ENCODE assay signal across 12 mouse cellular contexts in genomic region chr15:31606821-31607220, GRCm38 (mm10). TPM values are rescaled to one million over a fixed set of nuclear protein-coding genes. Genes with fewer than 3 reads are reported as not detected.
A peak's percentile ranks its signal among the peaks of the same experiment; 100 is the strongest.
DNase-seq lines count a peak whose midpoint lies in the region; ATAC-seq and TF ChIP-seq lines count a peak whose summit lies in the region.
"Had no signal": no experiment of that assay in that cellular context is flagged by ENCODE, and none has a peak within 500 bp of the region (broad histone marks: within the 10 kb centered on the region; RNA-seq: fewer than 3 reads in every experiment).

No protein-coding gene starts in this region.

- peaks cover 22% of the 10 kb centered on the region; the same call in 1 of the 2 replicates for H3K36me3 ChIP-seq in heart, embryonic 14.5 days (ENCODE audit: control insufficient read depth, insufficient read depth, low read length)
- H3K36me3 ChIP-seq in heart, embryonic 11.5 days (ENCODE audit: control insufficient read depth, insufficient read depth, low read length) = no peaks in the 10 kb centered on the region
- 0 out of 2 replicates have a peak, but pooled peaks cover 2% of the 10 kb centered on the region for H3K36me3 ChIP-seq in liver, postnatal 0 days (replicated peaks; ENCODE audit: insufficient read depth, low read length)

- peak; percentile 47 for DNase-seq in adrenal gland, postnatal 14 days
- DNase-seq in adrenal gland, postnatal 25 days = no peak
- peak; percentile 46 to 58 for DNase-seq in kidney, adult 8-10 months
- peak; percentile 59 for DNase-seq in liver, postnatal 0 days
- DNase-seq in thymus, postnatal 4 days = no peak
- DNase-seq: retina, postnatal 1 day; thymus, adult 18-20 months had no signal

- no peaks in the 10 kb centered on the region for H3K9me3 ChIP-seq in heart, embryonic 14.5 days (ENCODE audit: control insufficient read depth, low read length)
- H3K9me3 ChIP-seq in heart, embryonic 11.5 days (replicated peaks; ENCODE audit: control insufficient read depth, low read length) = no peaks in the 10 kb centered on the region
- H3K9me3 ChIP-seq in liver, postnatal 0 days (ENCODE audit: low read length) = no peaks in the 10 kb centered on the region
- H3K9me3 ChIP-seq: heart, embryonic 13.5 days had no signal

- no peak overlapping the region for H3K4me3 ChIP-seq in heart, embryonic 14.5 days (ENCODE audit: control insufficient read depth in 1 of 2, insufficient read depth in 1 of 2, low read depth in 1 of 2, low read length in 2 of 2)
- no peak overlapping the region for H3K4me3 ChIP-seq in heart, embryonic 11.5 days (ENCODE audit: low read depth, low read length)
- no peak overlapping the region for H3K4me3 ChIP-seq in liver, postnatal 0 days (ENCODE audit: low read depth, low read length)
- H3K4me3 ChIP-seq: erythroblast, embryonic 14.5 days; heart, embryonic 13.5 days had no signal

- no peak overlapping the region for H3K27ac ChIP-seq in heart, embryonic 14.5 days (replicated peaks in 1 of 2; ENCODE audit: control insufficient read depth in 1 of 2, insufficient read depth in 1 of 2, low read depth in 2 of 2, low read length in 2 of 2)
- H3K27ac ChIP-seq in heart, embryonic 11.5 days (ENCODE audit: low read depth, low read length) = no peak overlapping the region
- peak overlapping the region; percentile 64 for H3K27ac ChIP-seq in liver, postnatal 0 days (ENCODE audit: low read depth)
- H3K27ac ChIP-seq: heart, embryonic 13.5 days had no signal

- 0 out of 2 replicates have a peak overlapping the region, but pooled peaks have one; percentile 10 for H3K9ac ChIP-seq in heart, embryonic 14.5 days (ENCODE audit: low read length)
- H3K9ac ChIP-seq in heart, embryonic 11.5 days (ENCODE audit: low read depth, low read length) = no peak overlapping the region
- H3K9ac ChIP-seq in liver, postnatal 0 days (replicated peaks) = no peak overlapping the region
- H3K9ac ChIP-seq: heart, embryonic 13.5 days had no signal

- no peak overlapping the region for H3K4me2 ChIP-seq in heart, embryonic 14.5 days (ENCODE audit: low read length)
- no peak overlapping the region for H3K4me2 ChIP-seq in heart, embryonic 11.5 days
- H3K4me2 ChIP-seq in liver, postnatal 0 days (ENCODE audit: low read depth, low read length) = peak overlapping the region; percentile 38
- H3K4me2 ChIP-seq: heart, embryonic 13.5 days had no signal

- H3K27me3 ChIP-seq in heart, embryonic 14.5 days (ENCODE audit: control insufficient read depth, insufficient read depth, low read length) = no peaks in the 10 kb centered on the region
- no peaks in the 10 kb centered on the region for H3K27me3 ChIP-seq in heart, embryonic 11.5 days (ENCODE audit: control insufficient read depth, insufficient read depth, low read length)
- no peaks in the 10 kb centered on the region for H3K27me3 ChIP-seq in liver, postnatal 0 days (ENCODE audit: insufficient read depth, low read length)
- H3K27me3 ChIP-seq: heart, embryonic 13.5 days had no signal

- 56% methylated on average over 6 of the region's 6 CpGs for WGBS in heart, embryonic 14.5 days
- 63% methylated on average over 6 of the region's 6 CpGs for WGBS in heart, embryonic 11.5 days (ENCODE audit: insufficient replicate concordance)
- 59% methylated on average over 6 of the region's 6 CpGs for WGBS in liver, postnatal 0 days (ENCODE audit: insufficient replicate concordance)

- TF ChIP-seq CTCF in liver, postnatal 0 days (IDR thresholded peaks at IDR 0.05; ENCODE audit: low read depth) = no peak

- peaks cover 5 to 15% of the 10 kb centered on the region in 2 experiments; a peak in 3 of 4 replicates for H3K4me1 ChIP-seq in heart, embryonic 14.5 days (ENCODE audit: control insufficient read depth in 2 of 2, insufficient read depth in 2 of 2, low read length in 2 of 2)
- peaks cover 11% of the 10 kb centered on the region; the same call in 1 of the 2 replicates for H3K4me1 ChIP-seq in heart, embryonic 11.5 days (ENCODE audit: control insufficient read depth, insufficient read depth, low read length)
- H3K4me1 ChIP-seq in liver, postnatal 0 days (ENCODE audit: insufficient read depth) = peaks cover 9% of the 10 kb centered on the region

- ATAC-seq in heart, embryonic 14.5 days (ENCODE audit: insufficient number of reproducible peaks, insufficient read depth, low FRiP score, low read depth) = no peak
- no peak for ATAC-seq in heart, embryonic 11.5 days (replicated peaks; ENCODE audit: insufficient number of reproducible peaks, low FRiP score, low TSS enrichment)
- peak; percentile 40 for ATAC-seq in liver, postnatal 0 days
- ATAC-seq in monocyte, adult 5-6 weeks (replicated peaks; ENCODE audit: insufficient number of reproducible peaks, low FRiP score, low TSS enrichment, poor library complexity, severe bottlenecking) = no peak

- no peak for TF ChIP-seq EP300 in liver, postnatal 0 days (IDR thresholded peaks at IDR 0.05; ENCODE audit: low read depth)

RNA-seq across cellular contexts. Expression of gene Fam173b, which starts 5.2 kb away (rescaled TPM):
- 17.1 and 21.7 TPM in 2 replicates for total RNA-seq in adrenal gland, postnatal 14 days (2021)
- total RNA-seq in adrenal gland, postnatal 25 days (2021) = 24.7 and 29.0 TPM in 2 replicates
- polyA plus RNA-seq in heart, embryonic 14.5 days (2014; fragmentation: Nextera tagmentation; extraction: Ambion mirVana) = 13.7 and 16.6 TPM in 2 replicates
- 13.3 and 16.1 TPM in 2 replicates for polyA plus RNA-seq in heart, embryonic 11.5 days (2014; fragmentation: Nextera tagmentation; extraction: Ambion mirVana)
- polyA plus RNA-seq in liver, postnatal 0 days (2015; fragmentation: Nextera tagmentation; extraction: Ambion mirVana) = 9.3 and 12.1 TPM in 2 replicates
- 6.8 to 10.1 TPM (median 7.3 TPM) in 3 replicates for total RNA-seq in monocyte, adult 5-6 weeks (2017)

RNA-seq across cellular contexts. Expression of gene Cct5, which starts 5.2 kb away (rescaled TPM):
- 290 and 308 TPM in 2 replicates for total RNA-seq in adrenal gland, postnatal 14 days (2021)
- 301 and 333 TPM in 2 replicates for total RNA-seq in adrenal gland, postnatal 25 days (2021)
- 358 and 365 TPM in 2 replicates for polyA plus RNA-seq in heart, embryonic 14.5 days (2014; fragmentation: Nextera tagmentation; extraction: Ambion mirVana)
- polyA plus RNA-seq in heart, embryonic 11.5 days (2014; fragmentation: Nextera tagmentation; extraction: Ambion mirVana) = 455 and 458 TPM in 2 replicates
- polyA plus RNA-seq in liver, postnatal 0 days (2015; fragmentation: Nextera tagmentation; extraction: Ambion mirVana) = 164 and 168 TPM in 2 replicates
- total RNA-seq in monocyte, adult 5-6 weeks (2017) = 214 to 246 TPM (median 236 TPM) in 3 replicates

RNA-seq across cellular contexts. Expression of gene Cmbl, which starts 41.6 kb away (rescaled TPM):
- 73.9 and 91.6 TPM in 2 replicates for total RNA-seq in adrenal gland, postnatal 14 days (2021)
- 180 and 181 TPM in 2 replicates for total RNA-seq in adrenal gland, postnatal 25 days (2021)
- polyA plus RNA-seq in heart, embryonic 14.5 days (2014; fragmentation: Nextera tagmentation; extraction: Ambion mirVana) = 9.7 and 12.4 TPM in 2 replicates
- 6.6 and 8.5 TPM in 2 replicates for polyA plus RNA-seq in heart, embryonic 11.5 days (2014; fragmentation: Nextera tagmentation; extraction: Ambion mirVana)
- 112 and 113 TPM in 2 replicates for polyA plus RNA-seq in liver, postnatal 0 days (2015; fragmentation: Nextera tagmentation; extraction: Ambion mirVana)
- total RNA-seq in monocyte, adult 5-6 weeks (2017) = not detected in 3 replicates
- polyA plus RNA-seq: erythroblast, embryonic 14.5 days had no signal

Comparison
In these comparisons a context has a peak if more than half of its experiments do, and no peak if none do; other contexts are left out.
1. DNase-seq: peak in adrenal gland, postnatal 14 days (single experiment), kidney, adult 8-10 months (2 of 2) and liver, postnatal 0 days (single experiment); none in adrenal gland, postnatal 25 days (single experiment) and thymus, postnatal 4 days (single experiment).
2. RNA of gene Cmbl, which starts 41.6 kb away (total RNA-seq): 180 to 181 TPM in adrenal gland, postnatal 25 days and 73.9 to 91.6 TPM in adrenal gland, postnatal 14 days; not detected in monocyte, adult 5-6 weeks; every median in the first group is over 10 times any median in the second.